Mouse (Mus musculus): ENCODE measurements around the gene Gm20441.
"Not testable (repeated sequence)": the region's sequence is repeated elsewhere in the genome, so short reads cannot be mapped to it uniquely, and the experiment has no call there.

Gene Gm20441

GRCm38 (mm10) chr10:75779206-75780174, 1.3 kb downstream of the Gm20441 start:
- no peak for DNase-seq (ENCODE audit: low spot score in 2 of 2)

GRCm38 (mm10) chr10:75777885-75778284, 2.9 kb downstream of the Gm20441 start:
- no peak for DNase-seq (ENCODE audit: low spot score in 2 of 2)

GRCm38 (mm10) chr10:75776562-75776961, 4.2 kb downstream of the Gm20441 start:
- no peak for DNase-seq (ENCODE audit: low spot score in 2 of 2)

GRCm38 (mm10) chr10:75774587-75774986, 6.2 kb downstream of the Gm20441 start:
- DNase-seq (ENCODE audit: low spot score in 2 of 2), result no peak

- DNase-seq (ENCODE audit: low spot score in 2 of 2), result no peak
These were observed 6.7 kb downstream of the Gm20441 start for GRCm38 (mm10) chr10:75774102-75774501.

- DNase-seq (ENCODE audit: low spot score in 2 of 2), result peak; percentile 72 to 88
These were observed 7.7 kb downstream of the Gm20441 start, which contains the start of gene Ddt for GRCm38 (mm10) chr10:75772795-75773664. Ddt (minus strand) TSS chr10:75773414.

- not testable (repeated sequence) for DNase-seq (ENCODE audit: low spot score in 2 of 2)
These were observed 13.0 kb downstream of the Gm20441 start for GRCm38 (mm10) chr10:75767756-75768155.

- DNase-seq (ENCODE audit: low spot score in 2 of 2), result no peak
These were observed 13.9 kb downstream of the Gm20441 start for GRCm38 (mm10) chr10:75766856-75767255.

- peak in 1 of 2 experiments; percentile 57 for DNase-seq (ENCODE audit: low spot score in 2 of 2)
These were observed 16.0 kb downstream of the Gm20441 start for GRCm38 (mm10) chr10:75764519-75765473.

GRCm38 (mm10) chr10:75763682-75764518, 16.9 kb downstream of the Gm20441 start, which contains the start of gene Cabin1:
Cabin1 (minus strand) TSS chr10:75764341.
- DNase-seq (ENCODE audit: low spot score in 2 of 2), result peak; percentile 97 to 98

- no peak for DNase-seq (ENCODE audit: low spot score in 2 of 2)
These were observed 18.3 kb downstream of the Gm20441 start for GRCm38 (mm10) chr10:75762413-75762812.

- no peak for DNase-seq (ENCODE audit: low spot score in 2 of 2)
These were observed 20.4 kb downstream of the Gm20441 start for GRCm38 (mm10) chr10:75760311-75760710.

- no peak for DNase-seq (ENCODE audit: low spot score in 2 of 2)
These were observed 24.0 kb downstream of the Gm20441 start for GRCm38 (mm10) chr10:75756719-75757118.

GRCm38 (mm10) chr10:75744017-75744416, 36.7 kb downstream of the Gm20441 start:
- peak; percentile 85 to 92 for DNase-seq (ENCODE audit: low spot score in 2 of 2)

- peak; percentile 76 to 86 for DNase-seq (ENCODE audit: low spot score in 2 of 2)
These were observed 37.4 kb downstream of the Gm20441 start for GRCm38 (mm10) chr10:75743369-75743768.

GRCm38 (mm10) chr10:75740866-75741265, 39.9 kb downstream of the Gm20441 start:
- no peak for DNase-seq (ENCODE audit: low spot score in 2 of 2)

GRCm38 (mm10) chr10:75725449-75725848, 55.3 kb downstream of the Gm20441 start:
- DNase-seq (ENCODE audit: low spot score in 2 of 2), result no peak
